Mouse (Mus musculus) G1E (cell line): ENCODE measurements around the gene Erbb4. TPM values are rescaled to one million over a fixed set of nuclear protein-coding genes. Genes with fewer than 3 reads are reported as not detected.

ENCODE experiments used
- ATAC-seq: 2 replicates; pipeline ENCODE4 v1.8.0; 2016; ENCODE audit warnings: mild to moderate bottlenecking; ENCODE audit not compliant: insufficient number of reproducible peaks, poor library complexity, low FRiP score, severe bottlenecking; ENCODE audit errors: extremely low read depth
- DNase-seq: peaks from one replicate; pipeline ENCODE4 v3.0.0; 2012; ENCODE audit warnings: low spot score
- H3K27me3 ChIP-seq: 2 replicates; pipeline ENCODE4 v1.6.1; 2012; ENCODE audit warnings: mild to moderate bottlenecking, low read length, inconsistent platforms; ENCODE audit not compliant: insufficient read depth
- H3K36me3 ChIP-seq: replicated peaks from 2 replicates; pipeline ENCODE3; 2012; ENCODE audit warnings: mild to moderate bottlenecking, inconsistent platforms
- H3K4me1 ChIP-seq: 2 replicates; pipeline ENCODE4 v1.6.1; 2012; ENCODE audit warnings: low read depth, low read length, inconsistent platforms, mixed read lengths; ENCODE audit not compliant: insufficient read depth
- H3K4me3 ChIP-seq: 2 replicates; pipeline ENCODE4 v1.5.1; 2012; ENCODE audit warnings: low read depth, mild to moderate bottlenecking, inconsistent platforms, low read length, moderate library complexity, mixed read lengths
- H3K9me3 ChIP-seq: replicated peaks from 2 replicates; pipeline ENCODE4 v1.6.1; 2012; ENCODE audit warnings: inconsistent platforms
- CTCF ChIP-seq: IDR thresholded peaks from 2 replicates; pipeline ENCODE4 v1.5.1; 2012; ENCODE audit warnings: low read depth, low read length, inconsistent platforms, mixed read lengths
- GATA1 ChIP-seq: IDR thresholded peaks from 2 replicates; pipeline ENCODE4 v1.6.1; 2012; ENCODE audit warnings: borderline replicate concordance, low read length, inconsistent platforms, mixed read lengths
- GATA2 ChIP-seq: IDR thresholded peaks from 2 replicates; pipeline ENCODE4 v1.6.1; 2012; ENCODE audit warnings: low read depth, low read length, inconsistent platforms, borderline replicate concordance
- POLR2AphosphoS5 ChIP-seq: IDR thresholded peaks from 2 replicates; pipeline ENCODE4 v1.6.1; 2012; ENCODE audit warnings: low read depth, low read length, inconsistent platforms; ENCODE audit not compliant: insufficient replicate concordance
- TAL1 ChIP-seq: conservative IDR thresholded peaks from 2 replicates; pipeline ENCODE4 v1.6.1; 2012; ENCODE audit warnings: low read depth, low read length, inconsistent platforms, mixed read lengths
- polyA plus RNA-seq: library from polyadenylated mRNA; stranded (reverse); fragments of >175 nt; gene quantifications from 2 replicates; pipeline ENCODE4 v1.2.3, GENCODE M21; 2012
- total RNA-seq, 2 experiments: library from RNA; stranded (forward) in 1 of 2; stranded (reverse) in 1 of 2; fragments of 200-1000 nt in 1 of 2; fragments of >200 nt in 1 of 2; fragmentation: Nextera tagmentation in 1 of 2; gene quantifications; 2 replicates each; pipeline ENCODE4 v1.2.3; 2014 to 2017

The Erbb4 gene
- total and polyA plus RNA-seq, 3 experiments, result 0.33 TPM; not detected in 2

GRCm38 (mm10) chr1:68503873-68504272, 604.0 kb downstream of the Erbb4 start:
- TF ChIP-seq GATA1, result no peak
- TF ChIP-seq POLR2AphosphoS5, result no peak
- TF ChIP-seq CTCF, result no peak
- TF ChIP-seq GATA2, result no peak
- no peak for TF ChIP-seq TAL1
- Histone ChIP-seq H3K27me3 (no peaks in the 10 kb centered on the region), H3K9me3 (peaks cover 6% of the 10 kb centered on the region), H3K4me1 (no peaks in the 10 kb centered on the region), H3K4me3 (no peak overlapping the region), H3K36me3 (no peaks in the 10 kb centered on the region)
- ATAC-seq (no peak), DNase-seq (no peak)

GRCm38 (mm10) chr1:68501561-68501960, 606.3 kb downstream of the Erbb4 start:
- ATAC-seq, result no peak
- Histone ChIP-seq H3K36me3 (no peaks in the 10 kb centered on the region), H3K9me3 (peaks cover 9% of the 10 kb centered on the region)

GRCm38 (mm10) chr1:68466390-68466960, 641.4 kb downstream of the Erbb4 start:
- TF ChIP-seq GATA2 (no peak), GATA1 (no peak), TAL1 (no peak), POLR2AphosphoS5 (no peak), CTCF (no peak)
- no peaks in the 10 kb centered on the region for H3K36me3 ChIP-seq
- DNase-seq, result no peak
- ATAC-seq, result no peak
- no peaks in the 10 kb centered on the region for H3K27me3 ChIP-seq
- H3K4me3 ChIP-seq, result no peak overlapping the region
- no peaks in the 10 kb centered on the region for H3K4me1 ChIP-seq
- H3K9me3 ChIP-seq, result peaks cover 2% of the 10 kb centered on the region; the same call in 1 of the 2 replicates

More at GRCm38 (mm10) chr1:68501561-68501960, 606.3 kb downstream of the Erbb4 start:
- no peak for TF ChIP-seq GATA2
- no peak for TF ChIP-seq POLR2AphosphoS5
- TF ChIP-seq TAL1, result no peak
- TF ChIP-seq CTCF, result no peak
- TF ChIP-seq GATA1, result no peak
- no peak for DNase-seq
- no peaks in the 10 kb centered on the region for H3K4me1 ChIP-seq
- H3K4me3 ChIP-seq, result no peak overlapping the region
- H3K27me3 ChIP-seq, result no peaks in the 10 kb centered on the region

- TF ChIP-seq POLR2AphosphoS5, result no peak
- no peak for TF ChIP-seq GATA2
- TF ChIP-seq TAL1, result no peak
- TF ChIP-seq GATA1, result no peak
- TF ChIP-seq CTCF, result no peak
- Histone ChIP-seq H3K9me3 (peaks cover 2% of the 10 kb centered on the region; the same call in 1 of the 2 replicates), H3K4me3 (no peak overlapping the region), H3K4me1 (no peaks in the 10 kb centered on the region), H3K27me3 (no peaks in the 10 kb centered on the region), H3K36me3 (no peaks in the 10 kb centered on the region)
- ATAC-seq, result no peak
- DNase-seq, result no peak
Measured at GRCm38 (mm10) chr1:68451274-68451673, 656.6 kb downstream of the Erbb4 start.

- no peak for DNase-seq
- Histone ChIP-seq H3K4me1 (no peaks in the 10 kb centered on the region), H3K9me3 (peaks cover 9% of the 10 kb centered on the region), H3K36me3 (no peaks in the 10 kb centered on the region), H3K27me3 (no peaks in the 10 kb centered on the region), H3K4me3 (no peak overlapping the region)
- no peak for ATAC-seq
- TF ChIP-seq POLR2AphosphoS5 (no peak), GATA1 (no peak), TAL1 (no peak), GATA2 (no peak), CTCF (no peak)
Measured at GRCm38 (mm10) chr1:68424336-68424983, 683.4 kb downstream of the Erbb4 start.

- Histone ChIP-seq H3K4me3 (no peak overlapping the region), H3K4me1 (no peaks in the 10 kb centered on the region), H3K9me3 (no peaks in the 10 kb centered on the region), H3K36me3 (no peaks in the 10 kb centered on the region), H3K27me3 (no peaks in the 10 kb centered on the region)
- DNase-seq, result no peak
- ATAC-seq, result no peak
- no peak for TF ChIP-seq POLR2AphosphoS5
- no peak for TF ChIP-seq CTCF
- TF ChIP-seq TAL1, result no peak
- no peak for TF ChIP-seq GATA2
- no peak for TF ChIP-seq GATA1
Measured at GRCm38 (mm10) chr1:68401204-68401603, 706.7 kb downstream of the Erbb4 start.
